Comparison of ENCODE assay signal across 8 mouse cellular contexts in genomic region chr17:87975229-87975853, GRCm38 (mm10). TPM values are rescaled to one million over a fixed set of nuclear protein-coding genes. Genes with fewer than 3 reads are reported as not detected.
DNase-seq lines count a peak whose midpoint lies in the region; ATAC-seq lines count a peak whose summit lies in the region.

No protein-coding gene starts in this region.

- H3K27me3 ChIP-seq in lung, embryonic 15.5 days = no peaks in the 10 kb centered on the region

- under 1% methylated on average over 54 of the region's 68 CpGs for WGBS in lung, embryonic 15.5 days

- peak overlapping the region; percentile 66 for H3K4me2 ChIP-seq in lung, embryonic 15.5 days

- 0 out of 2 replicates have a peak, but pooled peaks cover 4% of the 10 kb centered on the region for H3K36me3 ChIP-seq in lung, embryonic 15.5 days

- peak overlapping the region; percentile 86 for H3K27ac ChIP-seq in lung, embryonic 15.5 days

- peak overlapping the region; percentile 96 for H3K4me3 ChIP-seq in lung, embryonic 15.5 days

- H3K4me1 ChIP-seq in lung, embryonic 15.5 days = peaks cover 19% of the 10 kb centered on the region

- H3K9me3 ChIP-seq in lung, embryonic 15.5 days = no peaks in the 10 kb centered on the region

- peak overlapping the region; percentile 92 for H3K9ac ChIP-seq in lung, embryonic 15.5 days

- peak; percentile 43 for ATAC-seq in granulocyte monocyte progenitor cell, adult 5-6 weeks (replicated peaks; ENCODE audit: poor library complexity, severe bottlenecking)
- peak; percentile 64 for ATAC-seq in lung, embryonic 15.5 days (ENCODE audit: borderline replicate concordance, extremely low read depth, low FRiP score, low TSS enrichment)

- peak; percentile 44 for DNase-seq in 416B (ENCODE audit: low read depth)
- peak; percentile 80 for DNase-seq in Muller cell, postnatal 12 days (ENCODE audit: inconsistent ontology term)
- DNase-seq in cerebellum, postnatal 14 days = peak; percentile 67 to 68
- peak; percentile 57 for DNase-seq in kidney, adult 9 months
- peak; percentile 55 for DNase-seq in ovary, postnatal 10 days (ENCODE audit: low spot score)
- peak; percentile 82 for DNase-seq in thymus, postnatal 4 days

RNA-seq across cellular contexts. Expression of gene Msh6, which starts 0.5 kb away (rescaled TPM):
- 59.2 and 72.8 TPM in 2 replicates for total RNA-seq in granulocyte monocyte progenitor cell, adult 5-6 weeks (2014; fragmentation: Nextera tagmentation)
- total RNA-seq in granulocyte monocyte progenitor cell, adult 5-6 weeks (2017) = 84.2 and 89.4 TPM in 2 replicates
- polyA plus RNA-seq in lung, embryonic 15.5 days (2015; fragmentation: Nextera tagmentation; extraction: Ambion mirVana) = 56.5 and 57.9 TPM in 2 replicates

RNA-seq across cellular contexts. Expression of gene Rpl36-ps4, which starts 54.6 kb away (rescaled TPM):
- total RNA-seq in granulocyte monocyte progenitor cell, adult 5-6 weeks (2014; fragmentation: Nextera tagmentation) = not detected in 2 replicates
- not detected in 2 replicates for total RNA-seq in granulocyte monocyte progenitor cell, adult 5-6 weeks (2017)
- polyA plus RNA-seq in lung, embryonic 15.5 days (2015; fragmentation: Nextera tagmentation; extraction: Ambion mirVana) = not detected in 2 replicates

Comparison
In these comparisons a context has a peak if more than half of its experiments do, and no peak if none do; other contexts are left out.
1. Peak in every context shown above with its lines: DNase-seq, ATAC-seq, H3K4me3 ChIP-seq and H3K27ac ChIP-seq.